Mouse (Mus musculus) intestine, embryonic 15.5 days (tissue): Measurements from ENCODE around the gene Jak1. TPM values are rescaled to one million over a fixed set of nuclear protein-coding genes. Genes with fewer than 3 reads are reported as not detected.

Source experiments
- ATAC-seq: fragments of 200-750 bp; cut with Nextera tagmentation; 2 replicates; pipeline ENCODE4 v1.8.0; 2017; ENCODE audit warnings: moderate TSS enrichment, moderate library complexity
- H3K27ac ChIP-seq: fragments of 300-500 bp; sonication (generic); 2 replicates; pipeline ENCODE4 v1.5.1; 2015; ENCODE audit warnings: mild to moderate bottlenecking, inconsistent platforms
- H3K27me3 ChIP-seq: fragments of 300-500 bp; sonication (generic); replicated peaks from 2 replicates; pipeline ENCODE4 v1.6.1; 2015; ENCODE audit warnings: inconsistent platforms
- H3K36me3 ChIP-seq: fragments of 300-500 bp; sonication (generic); 2 replicates; pipeline ENCODE4 v1.6.1; 2015; ENCODE audit warnings: inconsistent platforms
- H3K4me1 ChIP-seq: fragments of 300-500 bp; sonication (generic); replicated peaks from 2 replicates; pipeline ENCODE4 v1.6.1; 2015; ENCODE audit warnings: inconsistent platforms
- H3K4me2 ChIP-seq: fragments of 300-500 bp; sonication (generic); replicated peaks from 2 replicates; pipeline ENCODE4 v1.6.1; 2015; ENCODE audit warnings: mild to moderate bottlenecking, inconsistent platforms
- H3K4me3 ChIP-seq: fragments of 300-500 bp; sonication (generic); replicated peaks from 2 replicates; pipeline ENCODE4 v1.5.1; 2015; ENCODE audit warnings: inconsistent platforms
- H3K9ac ChIP-seq: fragments of 300-500 bp; sonication (generic); 2 replicates; pipeline ENCODE4 v1.6.1; 2015; ENCODE audit warnings: inconsistent platforms
- H3K9me3 ChIP-seq: fragments of 300-500 bp; sonication (generic); 2 replicates; pipeline ENCODE4 v1.6.1; 2016; ENCODE audit warnings: inconsistent platforms
- WGBS: fragments of 180-500 bp; shearing (Covaris S2); methylation state at CpG from one replicate; pipeline ENCODE4 v1.1.7; 2015; 5-methylcytosine and 5-hydroxymethylcytosine counted together
- polyA plus RNA-seq: library from polyadenylated mRNA; unstranded; fragments of >200 nt; fragmentation: Nextera tagmentation; extraction: Ambion mirVana; gene quantifications from 2 replicates; pipeline ENCODE4 v1.2.1, GENCODE M21; 2015

Gene Jak1
- polyA plus RNA-seq, 1 experiment from 2014 or later: 76.5 TPM

DNA sequence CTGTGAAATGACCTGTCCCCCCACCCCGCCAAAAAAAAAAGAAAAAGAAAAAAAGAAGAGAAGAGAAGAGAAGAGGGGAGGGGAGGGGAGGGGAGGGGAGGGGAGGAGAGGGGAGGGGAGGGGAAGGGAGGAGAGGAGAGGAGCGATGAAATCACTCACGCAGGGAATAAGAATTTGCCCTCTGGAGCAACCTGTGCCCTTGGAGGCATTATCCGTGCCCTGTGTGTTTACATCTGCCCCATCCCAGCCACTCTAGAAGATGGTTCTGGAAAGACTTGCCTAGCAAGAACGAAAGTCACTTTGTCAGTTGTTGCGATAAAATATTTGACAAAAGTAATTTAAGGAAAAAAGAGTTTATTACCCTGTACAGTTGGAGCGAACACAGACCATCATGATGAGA lies 441 bp upstream of the Jak1 start:
- Histone ChIP-seq H3K9ac (no peak overlapping the region), H3K4me3 (peak overlapping the region; percentile 97), H3K27ac (peak overlapping the region; percentile 96; the same call in 1 of the 2 replicates), H3K4me1 (no peaks in the 10 kb centered on the region), H3K36me3 (no peaks in the 10 kb centered on the region), H3K9me3 (no peaks in the 10 kb centered on the region), H3K4me2 (peak overlapping the region; percentile 83), H3K27me3 (no peaks in the 10 kb centered on the region)
- peak; percentile 33; the same call in 1 of the 2 replicates for ATAC-seq
- 20% methylated on average over 6 of the region's 7 CpGs for WGBS

- Histone ChIP-seq H3K27ac (peak overlapping the region; percentile 96), H3K27me3 (no peaks in the 10 kb centered on the region), H3K4me3 (peak overlapping the region; percentile 97), H3K4me1 (no peaks in the 10 kb centered on the region), H3K4me2 (peak overlapping the region; percentile 83), H3K9me3 (no peaks in the 10 kb centered on the region), H3K9ac (peak overlapping the region; percentile 98), H3K36me3 (no peaks in the 10 kb centered on the region)
- ATAC-seq: peak; percentile 16
- WGBS: 6% methylated on average over 26 of the region's 26 CpGs
Measured at GRCm38 (mm10) chr4:101263968-101264740, 928 bp downstream of the Jak1 start.

DNA sequence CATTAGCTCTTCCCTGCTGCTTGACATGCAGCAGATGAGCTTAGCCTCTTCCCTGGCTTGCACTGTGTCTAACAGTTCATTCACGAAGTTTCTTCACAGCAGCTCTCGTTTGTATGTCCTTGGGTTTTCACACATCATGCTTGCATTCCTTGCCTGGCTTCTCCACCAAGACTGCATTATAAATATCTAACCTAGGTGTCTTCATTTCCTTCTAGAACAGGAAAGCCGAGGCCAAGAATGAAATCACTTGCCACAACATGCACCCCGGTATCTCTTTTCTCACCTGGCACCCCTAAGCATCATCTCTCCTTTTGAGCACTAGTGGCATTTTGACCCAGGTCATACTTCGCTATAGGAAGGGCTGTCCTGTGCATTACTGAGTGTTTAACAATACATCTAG lies 3.5 kb downstream of the Jak1 start:
- peaks cover 4% of the 10 kb centered on the region; the same call in 1 of the 2 replicates for H3K4me1 ChIP-seq
- WGBS: 80% methylated on average over 5 of the region's 5 CpGs
- no peak overlapping the region for H3K27ac ChIP-seq
- no peak overlapping the region for H3K9ac ChIP-seq
- no peaks in the 10 kb centered on the region for H3K9me3 ChIP-seq
- no peak overlapping the region for H3K4me2 ChIP-seq
- H3K4me3 ChIP-seq: no peak overlapping the region
- no peaks in the 10 kb centered on the region for H3K27me3 ChIP-seq
- no peaks in the 10 kb centered on the region for H3K36me3 ChIP-seq
- ATAC-seq: no peak

- Histone ChIP-seq H3K9ac (no peak overlapping the region), H3K9me3 (no peaks in the 10 kb centered on the region), H3K4me1 (peaks cover 4% of the 10 kb centered on the region; the same call in 1 of the 2 replicates), H3K4me2 (no peak overlapping the region), H3K4me3 (no peak overlapping the region), H3K36me3 (no peaks in the 10 kb centered on the region), H3K27me3 (no peaks in the 10 kb centered on the region), H3K27ac (no peak overlapping the region)
- 85% methylated on average over 8 of the region's 8 CpGs for WGBS
- no peak for ATAC-seq
Measured at GRCm38 (mm10) chr4:101260744-101261291, 4.3 kb downstream of the Jak1 start.

DNA sequence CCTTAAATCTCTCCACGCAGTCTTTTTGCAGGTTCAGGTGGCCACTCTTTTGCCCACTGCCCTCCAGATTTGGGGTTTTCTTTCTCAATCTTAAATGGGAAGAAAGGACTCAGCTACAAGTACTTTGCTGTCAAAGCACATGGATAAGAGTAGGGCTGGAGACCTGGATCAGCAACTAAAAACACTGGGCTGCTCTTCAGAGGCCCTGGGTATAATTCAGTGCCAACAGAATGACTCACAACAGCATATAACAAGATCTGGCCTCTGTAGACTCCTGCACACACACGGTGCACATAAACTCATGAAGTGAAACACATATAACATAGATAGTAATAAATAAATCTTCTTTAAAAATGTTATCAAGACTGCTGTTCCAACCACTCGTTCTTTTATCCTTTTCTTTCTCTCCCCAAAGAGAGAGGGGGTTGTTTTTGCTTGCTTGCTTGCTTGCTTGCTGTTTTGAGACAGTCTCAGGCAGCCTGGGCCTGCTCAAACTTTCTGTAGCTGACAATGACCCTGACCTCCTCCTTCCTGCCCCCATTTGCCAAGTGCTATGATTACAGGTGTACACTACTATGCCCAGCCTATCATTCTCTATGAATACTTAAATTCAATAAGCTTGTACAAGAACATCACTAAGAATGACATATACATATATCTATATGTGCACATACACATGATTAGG lies 8.4 kb downstream of the Jak1 start:
- 62% methylated on average over 3 of the region's 3 CpGs for WGBS
- Histone ChIP-seq H3K4me2 (no peak overlapping the region), H3K36me3 (no peaks in the 10 kb centered on the region), H3K4me1 (peaks cover 17% of the 10 kb centered on the region; the same call in 1 of the 2 replicates), H3K27me3 (no peaks in the 10 kb centered on the region), H3K27ac (0 out of 2 replicates have a peak overlapping the region, but pooled peaks have one; percentile 1), H3K4me3 (no peak overlapping the region), H3K9me3 (no peaks in the 10 kb centered on the region), H3K9ac (no peak overlapping the region)
- no peak for ATAC-seq

GRCm38 (mm10) chr4:101254606-101255349 lies 10.3 kb downstream of the Jak1 start:
- 62% methylated on average over 8 of the region's 8 CpGs for WGBS
- no peaks in the 10 kb centered on the region for H3K27me3 ChIP-seq
- no peaks in the 10 kb centered on the region for H3K36me3 ChIP-seq
- H3K9ac ChIP-seq: no peak overlapping the region
- no peaks in the 10 kb centered on the region for H3K9me3 ChIP-seq
- H3K4me2 ChIP-seq: no peak overlapping the region
- H3K27ac ChIP-seq: 0 out of 2 replicates have a peak overlapping the region, but pooled peaks have one; percentile 24
- ATAC-seq: no peak
- no peak overlapping the region for H3K4me3 ChIP-seq
- peaks cover 17% of the 10 kb centered on the region; the same call in 1 of the 2 replicates for H3K4me1 ChIP-seq

DNA sequence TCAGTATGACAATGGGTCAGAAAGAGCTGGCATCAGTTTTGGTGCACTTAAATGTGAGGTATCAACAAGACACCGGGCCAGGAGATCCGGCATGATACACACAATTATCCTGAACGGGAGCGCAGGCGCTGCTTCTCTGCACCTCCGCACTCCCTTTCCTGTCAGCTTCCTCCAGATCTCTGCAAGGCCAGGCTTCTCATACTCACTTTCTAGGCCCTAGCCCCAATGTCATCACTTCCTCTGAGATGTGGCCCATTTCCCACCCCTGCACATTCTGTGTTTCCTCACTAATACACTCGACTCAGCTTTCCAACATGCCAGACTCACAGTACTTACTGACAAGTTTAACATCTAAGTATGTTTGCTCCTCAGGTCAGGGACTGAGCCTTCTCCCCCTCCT lies 11.1 kb downstream of the Jak1 start:
- Histone ChIP-seq H3K9ac (no peak overlapping the region), H3K27ac (no peak overlapping the region), H3K4me1 (peaks cover 17% of the 10 kb centered on the region; the same call in 1 of the 2 replicates), H3K36me3 (no peaks in the 10 kb centered on the region), H3K4me3 (no peak overlapping the region), H3K4me2 (no peak overlapping the region), H3K27me3 (no peaks in the 10 kb centered on the region), H3K9me3 (no peaks in the 10 kb centered on the region)
- no peak for ATAC-seq
- WGBS: 83% methylated on average over 7 of the region's 7 CpGs

GRCm38 (mm10) chr4:101252781-101253622 lies 12.1 kb downstream of the Jak1 start:
- Histone ChIP-seq H3K27me3 (no peaks in the 10 kb centered on the region), H3K9me3 (no peaks in the 10 kb centered on the region), H3K9ac (no peak overlapping the region), H3K4me2 (no peak overlapping the region), H3K27ac (no peak overlapping the region), H3K4me3 (no peak overlapping the region), H3K4me1 (peaks cover 15% of the 10 kb centered on the region; the same call in 1 of the 2 replicates), H3K36me3 (no peaks in the 10 kb centered on the region)
- 63% methylated on average over 13 of the region's 13 CpGs for WGBS
- ATAC-seq: no peak

DNA sequence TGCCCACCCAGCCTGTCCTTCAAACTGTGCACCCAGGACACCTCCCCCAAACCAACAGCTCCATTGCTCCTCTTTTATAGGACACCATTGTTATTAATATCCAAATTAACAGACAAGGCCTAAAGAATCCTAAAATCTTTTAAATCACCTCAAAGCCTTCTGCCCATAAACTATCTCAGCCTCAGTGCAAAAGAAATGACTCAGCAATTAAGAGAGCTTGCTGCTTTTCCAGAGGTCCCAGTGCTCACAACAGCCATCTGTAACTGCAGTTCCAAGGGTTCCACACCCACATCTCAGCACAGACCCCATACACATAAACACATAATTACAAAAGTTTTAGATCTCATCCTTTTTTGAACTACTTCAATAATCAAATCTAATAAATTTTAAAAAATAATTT lies 13.1 kb downstream of the Jak1 start:
- Histone ChIP-seq H3K4me2 (no peak overlapping the region), H3K4me3 (no peak overlapping the region), H3K27ac (no peak overlapping the region)

GRCm38 (mm10) chr4:101249977-101250743 lies 14.9 kb downstream of the Jak1 start:
- no peak overlapping the region for H3K4me3 ChIP-seq
- no peak overlapping the region for H3K9ac ChIP-seq
- H3K27ac ChIP-seq: no peak overlapping the region
- H3K4me1 ChIP-seq: 0 out of 2 replicates have a peak, but pooled peaks cover 15% of the 10 kb centered on the region
- no peaks in the 10 kb centered on the region for H3K36me3 ChIP-seq
- WGBS: 63% methylated on average over 5 of the region's 6 CpGs
- H3K27me3 ChIP-seq: no peaks in the 10 kb centered on the region
- peak; percentile 63 for ATAC-seq
- no peak overlapping the region for H3K4me2 ChIP-seq
- no peaks in the 10 kb centered on the region for H3K9me3 ChIP-seq

More for the DNA sequence above, 13.1 kb downstream of the Jak1 start:
- H3K9me3 ChIP-seq: no peaks in the 10 kb centered on the region
- no peak for ATAC-seq
- no peaks in the 10 kb centered on the region for H3K27me3 ChIP-seq
- H3K36me3 ChIP-seq: no peaks in the 10 kb centered on the region
- peaks cover 18% of the 10 kb centered on the region; the same call in 1 of the 2 replicates for H3K4me1 ChIP-seq
- no peak overlapping the region for H3K9ac ChIP-seq

- no peaks in the 10 kb centered on the region for H3K27me3 ChIP-seq
- H3K4me2 ChIP-seq: no peak overlapping the region
- H3K4me1 ChIP-seq: 0 out of 2 replicates have a peak, but pooled peaks cover 3% of the 10 kb centered on the region
- ATAC-seq: no peak
- H3K27ac ChIP-seq: no peak overlapping the region
- H3K4me3 ChIP-seq: no peak overlapping the region
- H3K36me3 ChIP-seq: no peaks in the 10 kb centered on the region
- 43% methylated on average over 2 of the region's 2 CpGs for WGBS
- H3K9ac ChIP-seq: no peak overlapping the region
- no peaks in the 10 kb centered on the region for H3K9me3 ChIP-seq
Measured at GRCm38 (mm10) chr4:101247355-101247754, 17.7 kb downstream of the Jak1 start.
